Mouse (Mus musculus) embryonic fibroblast, embryonic 13.5 days (primary cell): Measurements from ENCODE around the gene Serpina6.

Source experiments
- CTCF ChIP-seq: IDR thresholded peaks from 2 replicates; pipeline ENCODE4 v1.5.1; 2011; ENCODE audit warnings: mild to moderate bottlenecking, control low read depth, low read length, moderate library complexity, borderline replicate concordance; ENCODE audit not compliant: insufficient read depth
- POLR2A ChIP-seq: IDR thresholded peaks from 2 replicates; pipeline ENCODE4 v1.6.1; 2011; ENCODE audit warnings: low read depth, mild to moderate bottlenecking, control low read depth, low read length, moderate library complexity

- TF ChIP-seq CTCF (no peak), POLR2A (no peak)
These were observed 979 bp upstream of the Serpina6 start for GRCm38 (mm10) chr12:103657991-103658390.
